Mouse (Mus musculus) fat pad, adult 2 months (tissue): ENCODE data around the gene Mars.
"Not testable (repeated sequence)": the region's sequence is repeated elsewhere in the genome, so short reads cannot be mapped to it uniquely, and the experiment has no call there.

Source experiments
- DNase-seq: peaks from one replicate; pipeline ENCODE4 v3.0.0-alpha.2; 2011; ENCODE audit warnings: low read depth, low spot score; ENCODE audit errors: extremely low read depth

Mars gene

DNA sequence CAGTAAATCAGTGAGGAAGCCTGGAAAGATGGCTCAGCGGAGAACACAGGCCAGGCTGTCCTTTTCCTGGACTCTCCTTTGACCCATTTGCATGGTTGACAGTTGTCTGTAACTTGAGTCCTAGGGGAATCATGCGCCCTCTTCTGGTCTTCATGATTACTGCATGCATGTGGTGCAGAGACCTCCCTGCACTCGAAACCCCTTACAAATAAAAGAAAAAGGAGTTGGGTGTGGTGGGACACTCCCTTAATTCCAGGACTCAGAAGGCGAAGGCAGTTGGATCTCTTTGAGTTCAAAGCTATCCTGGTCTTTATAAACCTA is 730 bp upstream of the Mars start:
- no peak for DNase-seq

- DNase-seq: no peak
These were observed 787 bp downstream of the Mars start for GRCm38 (mm10) chr10:127310523-127311475.

GRCm38 (mm10) chr10:127309167-127309566 is 2.4 kb downstream of the Mars start:
- DNase-seq: not testable (repeated sequence)

DNA sequence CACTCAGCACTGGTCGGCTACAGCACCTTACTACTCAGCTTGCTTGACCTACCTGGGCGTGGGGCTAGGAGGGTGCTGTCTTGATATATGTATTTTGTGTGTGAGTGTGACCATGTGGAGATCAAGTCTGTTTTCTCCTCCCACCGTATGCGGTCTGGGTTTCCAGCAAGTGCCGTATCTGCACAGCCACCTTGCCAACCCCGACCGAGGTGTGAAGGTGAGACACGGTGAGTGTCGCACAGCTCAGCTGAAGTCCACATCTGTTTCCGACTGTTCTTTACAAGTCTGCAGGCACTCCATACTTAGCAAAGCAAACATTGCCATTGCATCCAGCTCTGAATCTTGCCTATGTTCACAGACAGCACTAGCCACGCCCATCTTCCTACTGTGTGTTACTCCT is 8.4 kb downstream of the Mars start:
- no peak for DNase-seq

DNA sequence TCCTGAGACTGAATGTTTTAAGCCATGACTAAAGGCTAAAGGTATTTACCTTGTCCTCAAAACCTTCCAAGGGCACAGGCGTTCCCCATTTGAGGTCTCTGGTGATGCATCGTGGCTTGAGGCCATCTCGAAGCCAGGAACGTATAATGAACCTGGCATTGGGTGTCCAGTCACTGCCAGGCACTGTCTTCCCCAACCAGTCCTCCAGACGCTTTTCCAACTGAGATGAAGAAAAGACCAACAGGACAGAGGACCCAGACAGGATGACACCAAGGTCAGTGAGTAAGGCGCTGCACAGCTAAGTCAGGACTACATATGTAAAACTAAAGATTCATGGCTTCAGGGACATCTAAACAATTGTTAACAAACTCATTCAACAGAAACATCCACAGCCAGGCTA is 11.2 kb downstream of the Mars start:
- no peak for DNase-seq

DNA sequence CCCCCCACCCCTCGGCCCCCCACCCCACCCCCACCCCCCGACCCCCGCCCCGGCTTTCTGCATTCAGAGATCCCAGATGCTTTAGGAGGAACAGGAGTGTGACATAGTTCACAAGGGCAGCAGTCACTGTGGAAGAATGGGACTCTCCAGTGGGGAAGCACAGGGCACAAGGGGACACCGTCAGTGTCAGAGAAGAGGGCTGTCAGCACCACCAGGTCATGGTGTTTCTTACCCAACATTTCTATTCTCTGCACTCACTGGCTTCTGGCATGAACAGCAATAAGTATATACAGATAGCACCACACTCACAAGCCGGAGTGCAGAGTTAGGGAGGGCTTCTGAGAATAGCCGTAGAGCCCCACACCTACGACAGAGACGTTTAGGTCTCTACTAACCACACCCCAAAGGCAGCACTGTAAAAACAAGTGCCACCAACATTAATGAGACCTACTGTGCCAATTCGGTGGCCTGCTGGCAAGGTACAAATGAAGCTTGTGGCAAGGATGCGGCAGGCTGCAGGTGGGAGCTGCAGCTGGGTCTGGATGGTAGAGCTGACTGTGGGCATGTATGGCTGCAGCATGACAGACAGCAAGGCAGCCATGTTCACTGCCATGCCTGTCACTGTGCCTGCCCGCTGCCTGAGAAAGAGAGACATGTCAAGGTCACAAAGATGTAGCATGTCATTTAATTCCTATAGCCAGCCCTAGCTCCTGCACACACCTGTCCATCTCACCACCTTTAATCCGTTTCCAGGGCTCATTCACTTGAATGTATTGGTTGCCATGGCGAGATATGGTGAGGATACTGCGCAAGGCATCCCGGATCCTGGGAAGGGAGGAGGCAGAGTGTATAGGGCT is 14.3 kb downstream of the Mars start:
- no peak for DNase-seq

- DNase-seq: no peak
These were observed 15.4 kb downstream of the Mars start for GRCm38 (mm10) chr10:127295986-127296794.

DNA sequence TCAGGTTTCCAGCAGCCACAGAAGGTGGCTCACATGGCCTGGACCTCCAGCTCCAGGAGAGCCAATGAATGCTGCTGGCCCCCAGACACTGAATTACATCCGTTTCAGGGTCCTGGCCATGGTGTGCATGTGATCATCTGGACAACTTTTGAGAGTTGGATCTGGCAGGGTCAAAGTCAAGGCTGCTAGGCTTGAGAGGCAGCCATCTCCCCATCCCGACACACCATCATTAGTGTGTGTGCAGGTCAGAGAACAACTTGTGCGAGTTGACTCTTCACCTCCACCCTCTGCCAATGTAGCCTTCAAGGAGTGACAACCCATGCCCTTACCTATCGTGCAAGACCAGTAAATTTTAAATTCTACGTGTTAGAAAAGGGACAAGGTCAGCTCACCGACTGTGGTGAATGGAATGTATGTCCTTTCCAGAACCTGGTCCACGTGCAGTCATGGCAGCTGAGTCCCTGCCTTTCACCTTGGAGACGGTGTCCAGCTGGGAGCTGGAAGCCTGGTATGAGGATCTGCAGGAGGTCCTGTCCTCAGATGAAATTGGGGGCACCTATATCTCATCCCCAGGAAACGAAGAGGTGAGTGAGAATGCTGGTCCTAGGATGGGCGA is 16.6 kb downstream of the Mars start:
- no peak for DNase-seq

GRCm38 (mm10) chr10:127293590-127294113 is 17.9 kb downstream of the Mars start:
- no peak for DNase-seq

GRCm38 (mm10) chr10:127292987-127293538 is 18.5 kb downstream of the Mars start:
- DNase-seq: no peak

- DNase-seq: no peak
These were observed 19.5 kb downstream of the Mars start for GRCm38 (mm10) chr10:127291881-127292638.

- no peak for DNase-seq
These were observed 20.4 kb downstream of the Mars start for GRCm38 (mm10) chr10:127290930-127291880.

DNA sequence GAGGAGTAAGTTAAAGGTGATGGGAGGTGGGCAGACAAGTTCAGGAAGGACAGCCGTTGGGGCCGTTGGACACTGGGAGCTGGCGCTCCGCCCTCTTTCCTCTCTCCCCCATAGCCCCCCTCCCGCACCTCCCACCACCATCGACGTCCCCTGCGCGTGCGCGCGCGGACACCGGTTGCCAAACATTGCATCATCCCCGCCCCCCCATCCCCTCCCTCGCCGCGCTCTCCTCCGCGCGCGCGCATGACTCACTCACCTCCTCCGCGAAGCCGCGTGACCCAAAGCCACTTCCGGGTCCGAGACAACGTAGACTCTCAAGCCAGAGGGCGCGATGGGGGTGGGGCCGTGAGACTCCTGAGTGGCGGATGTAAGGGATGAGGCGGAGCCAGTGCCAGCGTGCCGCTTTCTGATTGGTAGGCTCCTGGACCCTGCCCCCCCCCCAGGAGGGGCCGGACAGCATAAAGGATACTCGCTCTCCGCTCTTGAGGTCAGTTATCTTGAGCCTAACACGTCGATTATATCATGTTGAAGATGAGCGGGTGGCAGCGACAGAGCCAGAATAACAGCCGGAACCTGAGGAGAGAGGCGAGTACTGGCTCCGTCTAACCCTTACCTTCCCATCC is 21.2 kb downstream of the Mars start:
- DNase-seq: peak; percentile 94

DNA sequence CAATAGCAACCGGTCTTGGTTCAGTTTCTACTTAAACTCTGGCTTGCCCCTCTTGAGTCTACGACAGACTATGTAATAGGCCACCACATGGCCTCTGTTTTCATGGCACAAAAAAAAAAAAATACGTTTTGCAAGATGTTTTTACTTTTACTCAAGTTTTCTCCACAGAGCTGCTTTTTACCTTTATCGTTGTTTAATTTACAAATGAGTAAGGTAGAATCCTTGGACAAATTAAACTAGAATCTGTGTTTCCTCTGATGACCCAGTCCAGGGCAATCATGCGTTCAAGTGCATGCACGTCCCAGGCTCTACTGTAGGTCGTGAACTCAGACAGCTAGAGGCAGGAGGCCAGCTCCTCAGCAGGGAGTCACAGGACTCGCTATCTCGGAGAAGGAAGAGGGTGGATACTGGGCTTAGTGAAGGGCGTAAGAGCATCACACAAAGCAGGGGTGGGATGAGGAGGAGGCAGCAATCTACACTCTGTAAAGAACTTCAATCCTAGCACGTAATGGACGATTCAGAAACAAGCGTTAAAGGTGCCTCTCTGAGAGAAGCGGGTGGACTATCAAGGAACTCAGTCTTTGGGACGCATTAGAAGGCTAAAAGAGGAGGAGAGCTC is 21.9 kb downstream of the Mars start:
- no peak for DNase-seq

- DNase-seq: no peak
These were observed 22.6 kb downstream of the Mars start, which contains the start of gene Mbd6 for GRCm38 (mm10) chr10:127288800-127289572. Gene Mbd6, minus strand, starts transcription at chr10:127289018.

GRCm38 (mm10) chr10:127288328-127288799 is 23.2 kb downstream of the Mars start:
- DNase-seq: no peak
